Mouse (Mus musculus): ENCODE measurements around the gene Cltrn.
A peak's percentile ranks its signal among the peaks of the same experiment; 100 is the strongest.

Cltrn gene

DNA sequence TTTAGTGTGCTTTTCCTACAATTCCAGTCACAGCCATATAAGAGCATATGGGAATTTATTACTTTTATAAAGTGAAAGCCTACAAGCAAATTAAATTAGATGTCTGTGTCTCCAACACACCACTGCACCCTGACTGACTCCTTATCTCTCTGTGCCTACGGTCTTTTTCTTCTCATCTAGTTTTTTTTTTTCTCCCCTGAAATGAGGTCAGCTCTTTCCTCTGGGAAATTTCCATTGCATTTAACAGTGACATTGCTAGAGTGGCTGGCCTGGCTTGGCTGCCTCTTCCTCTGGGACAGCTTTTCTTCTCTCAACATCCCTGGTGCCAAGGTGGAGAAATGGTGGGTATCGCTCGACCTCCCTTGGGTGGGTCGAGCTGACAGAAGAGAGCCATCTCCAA, at the start of gene Cltrn:
TSS of gene Cltrn (plus strand) at position 249 of the 400 bp plus-strand sequence.
- DNase-seq (ENCODE audit: low read depth) = no peak

DNA sequence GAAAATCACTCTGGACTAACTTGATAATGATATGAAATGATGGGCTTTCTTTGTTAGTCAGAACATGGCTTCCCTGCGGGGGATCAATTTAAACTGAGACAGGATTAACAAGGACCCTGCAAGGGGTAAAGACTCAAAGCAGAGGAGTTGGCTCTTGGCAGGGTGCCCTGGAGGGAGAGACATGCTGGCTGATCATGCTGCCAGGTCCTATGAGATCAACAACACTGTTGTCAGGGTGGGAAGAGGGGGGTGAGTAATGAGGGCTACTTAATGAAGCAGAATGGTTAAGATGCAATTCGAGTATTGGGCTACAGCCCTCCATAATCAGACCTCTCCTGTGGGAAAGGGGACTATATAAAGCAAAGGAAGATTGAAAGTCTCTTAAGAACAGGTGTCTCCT, 49.7 kb upstream of the Cltrn start:
- DNase-seq (ENCODE audit: low read depth) = no peak

DNA sequence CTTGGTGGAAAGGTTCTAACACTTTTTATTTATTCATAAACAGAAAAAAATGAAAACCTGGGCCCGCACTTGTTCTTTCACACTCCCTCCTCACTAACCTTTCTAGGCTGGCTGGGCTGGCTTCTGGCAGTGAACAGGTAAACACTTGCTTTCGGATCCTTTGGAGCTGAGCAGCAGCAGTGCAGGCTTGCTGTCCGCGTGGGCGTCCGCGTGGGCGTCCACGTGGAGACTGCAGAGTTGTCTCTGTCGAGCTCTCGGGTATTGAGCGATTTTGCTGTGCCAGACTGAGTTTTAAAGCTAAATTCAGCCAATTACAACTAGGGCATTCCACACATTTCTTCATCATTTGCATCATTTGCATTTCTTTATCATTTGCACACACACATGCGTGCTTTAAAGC, 46.6 kb upstream of the Cltrn start:
- DNase-seq (ENCODE audit: low read depth) = no peak

DNA sequence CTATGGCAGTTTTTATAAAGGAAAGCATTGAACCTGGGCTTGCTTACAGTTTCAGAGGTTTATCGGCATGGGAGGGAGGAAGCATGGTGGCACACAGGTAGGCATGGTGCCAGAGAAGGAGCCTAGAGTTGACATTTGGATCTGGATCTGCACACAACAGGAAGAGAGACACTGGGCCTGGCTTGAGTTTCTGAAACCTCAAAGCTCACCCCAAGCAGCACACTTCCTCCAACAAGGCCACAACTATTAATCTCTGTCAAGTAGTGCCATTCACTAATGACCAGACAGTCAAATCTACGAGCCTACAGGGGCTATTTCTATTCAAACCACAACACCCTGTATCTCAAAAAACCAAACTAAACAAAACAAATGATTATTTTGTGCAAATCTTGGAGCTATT, 41.9 kb upstream of the Cltrn start:
- DNase-seq (ENCODE audit: low read depth) = no peak

DNA sequence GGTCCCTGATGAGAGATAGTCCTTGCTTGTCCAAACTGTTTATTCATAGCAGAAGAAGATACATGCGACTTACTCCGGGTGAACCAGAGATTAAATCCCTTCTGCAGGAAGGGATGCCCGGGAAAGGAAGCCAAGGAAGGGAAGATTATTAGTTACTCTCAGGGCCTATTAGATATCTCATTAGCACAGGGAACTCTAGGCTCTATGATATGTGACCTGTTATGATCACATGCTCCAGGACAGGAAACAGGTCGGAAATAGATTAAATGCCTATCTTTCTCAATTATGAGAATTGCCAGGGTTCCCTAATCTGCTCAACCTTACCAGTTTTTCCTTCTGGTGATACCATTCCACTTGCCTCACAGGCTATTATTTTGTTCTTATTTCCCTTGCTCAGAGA, 32.9 kb upstream of the Cltrn start:
- no peak for DNase-seq (ENCODE audit: low read depth)

DNA sequence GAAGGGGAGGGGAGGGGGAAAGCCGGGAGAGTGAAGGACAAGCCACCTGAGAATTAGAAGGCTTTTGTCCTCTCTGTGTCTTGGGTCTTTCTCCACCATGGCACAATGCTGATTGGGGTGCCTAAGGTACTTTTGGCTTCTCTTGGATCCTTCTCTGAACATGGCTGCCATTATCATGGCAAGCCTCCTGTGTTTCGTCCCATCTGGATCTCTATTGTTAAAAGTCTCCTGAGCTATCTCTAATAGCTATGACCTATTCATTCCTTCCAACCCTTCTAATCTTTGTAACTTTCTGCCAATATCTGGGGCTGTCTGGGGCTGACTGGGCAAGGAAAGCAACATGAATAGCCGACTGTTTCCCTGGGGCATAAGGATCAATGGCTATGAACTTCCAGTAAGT, 30.1 kb upstream of the Cltrn start:
- no peak for DNase-seq (ENCODE audit: low read depth)

GRCm38 (mm10) chrX:164059070-164059469, 29.6 kb upstream of the Cltrn start:
- no peak for DNase-seq (ENCODE audit: low read depth)

DNA sequence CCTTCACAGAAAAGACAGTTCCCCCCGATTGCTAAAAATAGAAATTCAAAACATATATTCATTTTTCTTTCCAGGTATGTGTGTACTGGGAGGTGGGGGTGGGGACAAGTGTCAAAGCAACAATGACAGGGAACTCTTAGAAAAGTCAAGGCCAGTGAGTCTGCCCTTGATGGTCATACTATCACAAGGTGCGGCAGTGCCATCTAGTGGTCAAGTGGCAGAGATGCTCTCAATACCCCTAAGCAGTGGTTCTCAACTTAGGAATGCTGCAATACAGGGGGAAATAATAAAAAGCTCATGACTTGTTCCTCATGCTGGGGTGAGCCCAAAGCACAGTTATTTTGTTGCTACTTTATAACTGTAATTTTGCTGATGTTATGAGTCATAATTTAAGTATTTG, 22.4 kb upstream of the Cltrn start:
- peak; percentile 67 for DNase-seq (ENCODE audit: low read depth)

- DNase-seq (ENCODE audit: low read depth) = no peak
Observed at GRCm38 (mm10) chrX:164068968-164069367, 19.7 kb upstream of the Cltrn start.

- peak; percentile 77 for DNase-seq (ENCODE audit: low read depth)
Observed at GRCm38 (mm10) chrX:164076040-164076775, 12.4 kb upstream of the Cltrn start, which contains the start of gene Siah1b. Siah1b (minus strand) TSS chrX:164076493.

DNA sequence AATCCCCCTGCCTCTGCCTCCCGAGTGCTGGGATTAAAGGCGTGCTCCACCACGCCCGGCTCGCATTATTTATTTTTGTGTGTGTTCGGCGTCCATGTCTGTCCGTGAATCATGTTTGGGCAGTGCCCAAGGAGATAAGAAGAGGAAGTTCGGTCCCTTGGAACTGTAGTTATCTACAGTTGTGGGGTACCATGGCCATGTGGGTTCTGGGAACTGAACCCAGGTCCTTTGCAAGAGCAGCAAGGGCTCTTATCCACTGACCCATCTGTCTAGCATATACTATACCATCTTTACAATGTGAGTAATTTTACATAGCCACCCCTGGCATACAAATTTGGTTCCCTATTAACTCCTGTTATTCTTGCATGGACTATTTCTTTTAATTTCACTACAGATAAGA, 6.6 kb upstream of the Cltrn start:
- no peak for DNase-seq (ENCODE audit: low read depth)

DNA sequence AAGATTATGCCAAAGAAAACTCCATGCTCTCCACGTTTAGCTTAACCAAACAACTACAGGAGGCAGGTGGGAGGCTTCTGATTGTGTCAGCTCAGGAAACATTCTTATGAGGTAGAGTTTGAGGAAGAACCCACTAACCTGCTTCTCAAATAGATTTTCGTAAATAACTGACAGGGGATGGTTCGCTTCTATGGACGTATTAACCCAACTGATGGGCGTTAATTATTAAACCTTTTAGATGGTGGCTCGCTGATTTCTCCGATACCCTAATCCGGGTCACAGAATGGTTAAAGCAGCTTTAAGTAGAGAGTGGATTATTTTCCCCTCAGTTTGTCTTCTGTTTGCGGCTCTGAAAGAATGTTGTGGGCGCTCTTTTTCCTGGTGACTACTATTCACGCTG, 1.3 kb downstream of the Cltrn start:
- DNase-seq (ENCODE audit: low read depth) = no peak

DNA sequence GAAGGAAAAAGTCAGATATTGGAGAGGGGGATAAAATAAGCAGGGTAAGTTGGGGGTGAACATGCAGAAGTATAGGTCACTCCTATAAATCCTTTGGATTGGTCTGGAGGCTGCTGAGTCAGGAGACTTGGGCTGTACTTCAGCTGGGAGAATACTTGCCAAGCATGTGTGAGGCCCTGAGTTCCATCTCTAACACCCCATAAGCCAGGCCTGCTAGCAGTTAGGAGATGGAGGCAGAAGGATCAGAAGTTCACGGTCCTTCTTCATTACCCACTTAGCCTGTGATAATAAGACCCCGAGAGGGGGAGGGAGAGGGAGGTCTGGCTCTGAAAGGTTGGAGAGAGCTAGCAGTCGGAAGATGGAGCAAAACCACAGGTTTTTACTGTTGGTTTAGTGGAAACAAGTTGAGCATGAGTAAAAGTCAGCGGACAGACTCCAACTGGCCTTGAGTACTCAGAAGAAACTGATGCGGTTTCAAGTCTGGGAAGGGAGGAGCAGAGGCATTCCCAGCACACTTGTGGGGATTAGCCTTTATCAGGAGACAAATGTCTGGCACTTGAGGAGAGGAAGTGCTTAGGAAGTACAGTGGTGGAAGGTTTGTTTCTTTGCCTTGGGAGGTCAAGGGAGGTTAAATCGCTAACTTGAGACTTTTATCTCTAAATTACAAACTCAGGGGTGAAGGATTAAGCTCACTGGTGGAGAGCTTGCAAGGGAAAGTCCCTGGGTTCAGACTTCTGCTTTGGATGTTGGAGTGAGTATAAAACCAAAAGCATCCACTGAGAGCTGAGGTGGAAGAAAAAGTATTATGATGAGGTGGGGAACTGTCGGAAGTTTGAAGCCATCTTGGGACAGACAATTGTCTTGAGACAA, 3.9 kb downstream of the Cltrn start:
- no peak for DNase-seq (ENCODE audit: low read depth)

- DNase-seq (ENCODE audit: low read depth) = no peak
Observed at GRCm38 (mm10) chrX:164093435-164093834, 4.8 kb downstream of the Cltrn start.

DNA sequence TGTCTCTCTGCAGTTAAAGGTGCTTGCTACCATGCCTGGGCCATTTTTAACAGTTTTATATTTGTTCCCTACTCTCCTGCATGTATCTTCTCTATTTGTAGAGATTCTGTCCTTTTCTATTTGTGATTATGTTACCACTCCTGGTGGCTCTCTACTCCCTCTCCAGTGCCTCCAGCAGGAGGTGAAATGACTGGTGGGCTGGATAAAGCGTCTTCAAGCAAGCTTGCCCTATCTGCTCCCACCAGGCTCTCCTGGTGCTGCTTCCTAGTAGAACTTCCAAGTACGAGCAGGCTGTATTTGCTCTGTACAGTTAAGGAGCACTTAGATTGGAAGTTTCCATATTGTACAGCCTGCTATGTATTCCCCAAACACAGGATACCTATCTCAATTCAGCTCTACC, 7.2 kb downstream of the Cltrn start:
- DNase-seq (ENCODE audit: low read depth) = no peak

DNA sequence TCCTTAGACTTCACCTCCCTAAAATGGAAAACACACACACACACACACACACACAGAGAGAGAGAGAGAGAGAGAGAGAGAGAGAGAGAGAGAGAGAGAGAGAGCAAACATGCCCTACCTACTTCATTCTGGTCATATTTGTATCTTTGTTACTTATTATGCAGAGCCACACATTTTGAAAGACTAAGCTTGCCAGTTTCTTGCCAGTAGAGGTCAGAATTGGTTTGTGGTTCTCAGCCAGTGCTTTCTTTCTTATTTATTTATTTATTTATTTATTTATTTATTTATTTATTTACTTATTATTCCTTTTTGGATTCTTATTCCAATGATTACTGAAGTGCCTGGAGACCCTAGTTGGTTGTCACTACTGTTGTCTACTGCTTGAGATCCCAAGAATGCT, 12.9 kb downstream of the Cltrn start:
- no peak for DNase-seq (ENCODE audit: low read depth)

DNA sequence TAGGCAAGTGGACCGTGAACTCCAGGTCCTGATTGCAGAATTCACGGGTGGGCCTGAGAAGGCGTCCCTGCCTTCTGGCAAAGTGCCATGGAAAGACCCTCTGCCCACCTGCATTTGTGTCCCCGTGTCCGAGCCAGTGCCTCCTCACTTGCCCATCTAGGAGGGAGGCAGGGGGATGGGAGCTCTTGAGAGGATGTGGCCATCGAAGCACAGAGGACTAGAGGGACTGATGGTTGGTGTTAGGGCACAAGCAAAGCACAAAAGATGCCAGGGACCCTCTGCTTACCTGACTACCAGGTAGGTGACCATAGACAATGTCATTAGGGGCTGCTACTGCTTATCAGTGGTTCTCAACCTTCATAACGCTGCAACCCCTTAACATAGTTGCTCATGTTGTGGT, 13.6 kb downstream of the Cltrn start:
- DNase-seq (ENCODE audit: low read depth) = no peak

DNA sequence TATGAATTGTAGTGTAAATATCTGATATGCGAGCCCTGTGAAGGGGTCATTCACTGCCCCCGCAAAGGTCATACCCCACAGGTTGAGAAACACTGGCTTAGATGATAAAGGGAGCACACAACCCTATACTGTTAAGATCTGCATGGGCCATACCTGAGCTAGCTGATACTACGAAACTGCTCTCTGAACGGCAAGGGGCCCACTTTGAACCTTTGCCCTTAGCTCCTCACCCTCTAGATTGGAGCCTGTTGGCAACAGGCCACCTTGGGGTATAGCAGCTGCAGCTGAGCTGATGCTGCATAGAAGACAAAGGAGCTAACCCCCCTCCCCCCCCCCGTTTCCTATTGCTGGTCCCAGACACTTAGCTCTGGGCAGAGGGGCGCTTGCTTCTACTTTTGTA, 14.0 kb downstream of the Cltrn start:
- no peak for DNase-seq (ENCODE audit: low read depth)

GRCm38 (mm10) chrX:164111146-164111545, 22.5 kb downstream of the Cltrn start:
- no peak for DNase-seq (ENCODE audit: low read depth)

DNA sequence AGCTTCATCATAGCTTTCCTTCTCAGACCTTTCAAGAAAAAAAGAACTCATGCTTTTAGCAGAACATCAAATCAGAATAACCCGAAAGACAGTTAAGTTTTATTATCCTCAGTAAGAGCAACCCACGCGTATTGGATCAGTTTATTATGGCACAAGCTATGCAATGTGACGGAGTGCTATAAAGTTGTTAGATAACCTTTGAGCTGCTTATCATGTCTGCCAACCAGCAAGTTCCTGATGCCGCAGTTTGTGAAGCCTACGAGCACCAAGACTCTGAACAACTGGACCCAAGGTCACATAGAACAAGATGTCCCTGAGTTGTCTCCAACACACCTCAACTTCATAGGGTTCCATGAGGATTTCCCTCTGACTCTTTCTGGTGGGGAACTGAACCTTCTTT, 25.1 kb downstream of the Cltrn start:
- no peak for DNase-seq (ENCODE audit: low read depth)

GRCm38 (mm10) chrX:164123942-164124341, 35.3 kb downstream of the Cltrn start:
- no peak for DNase-seq (ENCODE audit: low read depth)

DNA sequence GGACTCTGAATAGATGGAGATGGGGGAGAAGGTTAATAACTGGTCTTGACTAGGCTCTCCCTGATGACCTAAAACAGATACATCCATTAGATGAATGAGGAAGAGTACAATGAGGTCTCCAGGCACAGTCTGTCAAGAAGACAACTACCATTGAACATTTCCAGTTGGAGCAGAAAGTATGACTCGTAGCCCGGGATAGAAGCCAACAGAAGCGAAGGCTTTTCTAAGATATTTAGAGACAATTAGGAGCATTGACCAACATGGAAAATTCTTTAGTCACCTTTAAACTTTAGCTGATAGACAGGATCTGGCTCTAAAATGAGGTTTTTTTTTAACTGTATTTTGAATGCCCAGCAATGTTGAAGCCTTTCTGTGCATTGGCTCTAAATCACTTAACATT, 44.9 kb downstream of the Cltrn start:
- DNase-seq (ENCODE audit: low read depth) = no peak

DNA sequence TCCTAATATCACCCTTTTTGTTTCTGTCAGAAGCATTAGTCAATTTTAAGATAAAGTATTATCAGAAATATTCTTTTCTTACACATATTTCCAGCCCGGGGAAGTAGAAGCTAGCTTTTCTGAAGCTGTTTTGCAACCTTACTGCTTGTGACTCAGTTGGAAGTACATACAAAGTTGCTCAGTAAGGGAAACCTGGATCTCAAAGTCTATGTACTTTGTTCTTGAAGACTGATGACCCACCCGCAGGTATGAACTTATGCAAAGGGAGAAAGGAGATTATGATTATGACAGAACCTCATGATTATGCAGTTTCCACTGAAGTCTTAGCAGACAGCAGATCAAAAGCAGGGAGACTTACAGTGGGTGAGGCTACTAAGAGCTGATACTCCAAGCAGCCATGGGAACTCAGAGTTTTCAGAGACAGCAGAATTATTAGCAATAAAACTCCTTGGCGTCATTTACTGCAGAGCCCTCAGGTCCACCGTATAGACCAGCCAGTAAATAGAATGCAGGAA, 46.7 kb downstream of the Cltrn start:
- DNase-seq (ENCODE audit: low read depth) = no peak

Data from c-Kit-positive CD71-negative TER-119-negative erythroid progenitor cells, embryonic 14.5 days (primary cell).